Mouse (Mus musculus): ENCODE measurements at regions not wholly inside any gene's neighbourhood (a gene's known extent, or its start where the extent isn't known, plus 50 kb on each side); places are given as distances from the start of the nearest gene placed in this dataset.

DNA sequence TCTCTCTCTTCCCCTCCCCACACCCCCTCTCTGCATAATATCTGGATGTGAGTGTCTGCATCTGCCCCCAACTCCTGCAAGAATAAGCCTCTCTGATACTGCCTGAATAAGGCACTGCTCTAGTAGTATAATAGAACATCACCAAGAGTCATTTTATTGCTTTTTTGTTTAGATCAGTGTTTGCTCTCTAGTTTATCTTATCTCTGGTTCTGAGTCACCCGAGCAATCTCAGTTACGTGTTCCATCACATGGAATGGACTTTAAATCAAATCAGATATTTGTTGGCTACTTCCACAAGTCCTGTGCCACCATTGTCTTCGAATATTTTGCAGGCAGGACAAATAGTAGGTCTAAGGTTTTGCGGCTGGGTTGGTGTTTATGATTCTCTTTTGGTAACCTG is 131.5 kb downstream of the Ube2e3 start:
- TF ChIP-seq CTCF (IDR thresholded peaks at IDR 0.05; ENCODE audit: borderline replicate concordance, insufficient read depth, low read length) (no peak), POLR2A (IDR thresholded peaks at IDR 0.05; ENCODE audit: low read depth, low read length) (no peak)

Data from embryonic fibroblast, embryonic 13.5 days (primary cell).